Comparison of ENCODE assay signal across 8 mouse cellular contexts in genomic region chr15:80948145-80949135, GRCm38 (mm10). TPM values are rescaled to one million over a fixed set of nuclear protein-coding genes. Genes with fewer than 3 reads are reported as not detected.
DNase-seq lines count a peak whose midpoint lies in the region; ATAC-seq lines count a peak whose summit lies in the region.

Adsl (plus strand) TSS chr15:80948490.

- no peaks in the 10 kb centered on the region for H3K9me3 ChIP-seq in hindbrain, embryonic 13.5 days

- peak within 1 kb of the TSS; percentile 85 for H3K4me3 ChIP-seq in hindbrain, embryonic 13.5 days

- WGBS in hindbrain, embryonic 13.5 days: under 1% methylated on average over 63 of the region's 63 CpGs

- H3K9ac ChIP-seq in hindbrain, embryonic 13.5 days: peak within 1 kb of the TSS; percentile 79

- DNase-seq in NIH3T3 (ENCODE audit: low read depth): peak; percentile 94
- peak; percentile 93 to 95 for DNase-seq in cerebellum, postnatal 10 days
- peak; percentile 69 to 80 for DNase-seq in frontal cortex, postnatal 14 days (ENCODE audit: low spot score in 2 of 2)
- peak; percentile 87 to 88 for DNase-seq in layer of hippocampus, postnatal 25 days (ENCODE audit: extremely low spot score in 1 of 2, low spot score in 1 of 2)
- DNase-seq in lung, postnatal 25 days (ENCODE audit: low spot score): peak; percentile 87
- DNase-seq in retina, embryonic 14.5 days (ENCODE audit: low spot score): peak; percentile 92
- peak; percentile 94 for DNase-seq in thymus, postnatal 4 days

- peak; percentile 95 for ATAC-seq in hindbrain, embryonic 13.5 days (ENCODE audit: low FRiP score)

- peak within 1 kb of the TSS; percentile 73 for H3K4me2 ChIP-seq in hindbrain, embryonic 13.5 days

- peak within 1 kb of the TSS; percentile 76 for H3K27ac ChIP-seq in hindbrain, embryonic 13.5 days

- H3K4me1 ChIP-seq in hindbrain, embryonic 13.5 days (replicated peaks): peaks cover 18% of the 10 kb centered on the region

- peaks cover 16% of the 10 kb centered on the region for H3K36me3 ChIP-seq in hindbrain, embryonic 13.5 days

- H3K27me3 ChIP-seq in hindbrain, embryonic 13.5 days: no peaks in the 10 kb centered on the region

RNA-seq across cellular contexts. Expression of gene Adsl, which starts in this region (rescaled TPM):
- 96.3 and 98.1 TPM in 2 replicates for polyA plus RNA-seq in hindbrain, embryonic 13.5 days (2015; fragmentation: Nextera tagmentation; extraction: Ambion mirVana)
- 10 to 100 TPM; 28.2 to 29.7 TPM for total RNA-seq in layer of hippocampus, postnatal 25 days (2021)

Comparison
In these comparisons a context has a peak if more than half of its experiments do, and no peak if none do; other contexts are left out.
1. Peak in every context shown above with its lines: DNase-seq, ATAC-seq, H3K4me3 ChIP-seq and H3K27ac ChIP-seq.